Mouse (Mus musculus) layer of hippocampus, postnatal 14 days (tissue): ENCODE measurements around the gene Dock3. TPM values are rescaled to one million over a fixed set of nuclear protein-coding genes. Genes with fewer than 3 reads are reported as not detected.
A peak's percentile ranks its signal among the peaks of the same experiment; 100 is the strongest.
"Not testable (repeated sequence)": the region's sequence is repeated elsewhere in the genome, so short reads cannot be mapped to it uniquely, and the experiment has no call there.

Source experiments
- DNase-seq, 2 experiments: peaks; one replicate each; pipeline ENCODE4 v3.0.0; 2021 to 2022; ENCODE audit warnings: low spot score in 2 of 2, mixed read lengths in 1 of 2
- total RNA-seq, 2 experiments: library from RNA; stranded (reverse); gene quantifications; 2 replicates each; pipeline ENCODE4 v1.2.3; 2021

Gene Dock3
- total RNA-seq, 2 experiments from 2014 or later: 81.4 to 94.1 TPM

- DNase-seq: no peak
Measured at GRCm38 (mm10) chr9:107260429-107260828, 28.7 kb upstream of the Dock3 start.

GRCm38 (mm10) chr9:107259571-107259970, 27.9 kb upstream of the Dock3 start:
- DNase-seq: peak in 1 of 2 experiments; percentile 68

- no peak for DNase-seq
Measured at GRCm38 (mm10) chr9:107255596-107255995, 23.9 kb upstream of the Dock3 start.

GRCm38 (mm10) chr9:107254925-107255324, 23.2 kb upstream of the Dock3 start:
- no peak for DNase-seq

- peak; percentile 68 to 79 for DNase-seq
Measured at GRCm38 (mm10) chr9:107254476-107254875, 22.8 kb upstream of the Dock3 start.

- no peak for DNase-seq
Measured at GRCm38 (mm10) chr9:107252164-107252563, 20.5 kb upstream of the Dock3 start.

GRCm38 (mm10) chr9:107250416-107251337, 19.0 kb upstream of the Dock3 start:
- DNase-seq: no peak

GRCm38 (mm10) chr9:107249154-107249553, 17.4 kb upstream of the Dock3 start:
- DNase-seq: peak in 1 of 2 experiments; percentile 52

- no peak for DNase-seq
Measured at GRCm38 (mm10) chr9:107246170-107246569, 14.5 kb upstream of the Dock3 start.

GRCm38 (mm10) chr9:107245311-107245710, 13.6 kb upstream of the Dock3 start:
- DNase-seq: no peak

GRCm38 (mm10) chr9:107236151-107236550, 4.4 kb upstream of the Dock3 start:
- DNase-seq: no peak

GRCm38 (mm10) chr9:107235261-107235660, 3.6 kb upstream of the Dock3 start:
- no peak for DNase-seq

GRCm38 (mm10) chr9:107232140-107232539, 431 bp upstream of the Dock3 start:
- no peak for DNase-seq

- peak; percentile 57 to 66 for DNase-seq
Measured at GRCm38 (mm10) chr9:107230991-107231538, 644 bp downstream of the Dock3 start.

GRCm38 (mm10) chr9:107224597-107224996, 7.1 kb downstream of the Dock3 start:
- DNase-seq: no peak

- peak in 1 of 2 experiments; percentile 24 for DNase-seq
Measured at GRCm38 (mm10) chr9:107174831-107175230, 56.9 kb downstream of the Dock3 start.

- no peak for DNase-seq
Measured at GRCm38 (mm10) chr9:107165792-107166191, 65.9 kb downstream of the Dock3 start.

GRCm38 (mm10) chr9:107164825-107165224, 66.9 kb downstream of the Dock3 start:
- no peak for DNase-seq

- DNase-seq: not testable (repeated sequence)
Measured at GRCm38 (mm10) chr9:107156388-107156787, 75.3 kb downstream of the Dock3 start.

GRCm38 (mm10) chr9:107112791-107113190, 118.9 kb downstream of the Dock3 start:
- no peak for DNase-seq

GRCm38 (mm10) chr9:107112056-107112455, 119.7 kb downstream of the Dock3 start:
- no peak for DNase-seq

- DNase-seq: no peak
Measured at GRCm38 (mm10) chr9:107099487-107099886, 132.2 kb downstream of the Dock3 start.
